8 mouse cellular contexts compared by ENCODE assay signal in genomic region chr2:14873701-14874181, GRCm38 (mm10).
DNase-seq lines count a peak whose midpoint lies in the region; ATAC-seq and TF ChIP-seq lines count a peak whose summit lies in the region.

No protein-coding gene starts in this region.

- peak in 1 of 2 experiments; percentile 16 for DNase-seq in layer of hippocampus, adult 2 months (ENCODE audit: low spot score in 2 of 2)
- no peak for DNase-seq in layer of hippocampus, adult 9-10 months (ENCODE audit: low spot score)
- DNase-seq in embryo, embryonic 9.5 days (ENCODE audit: extremely low spot score), result peak; percentile 34
- DNase-seq in lung, postnatal 14 days, result peak; percentile 7
- no peak for DNase-seq in urinary bladder, postnatal 25 days (ENCODE audit: low spot score)

- ATAC-seq in hindbrain, embryonic 13.5 days (ENCODE audit: low FRiP score), result peak; percentile 47; the same call in 1 of the 2 replicates
- no peak for ATAC-seq in stomach, embryonic 15.5 days (ENCODE audit: insufficient read depth, low FRiP score, low read depth)
- ATAC-seq in megakaryocyte-erythroid progenitor cell, adult 5-6 weeks (replicated peaks; ENCODE audit: low FRiP score, low TSS enrichment, poor library complexity, severe bottlenecking), result no peak

- H3K27ac ChIP-seq in layer of hippocampus, adult 2 months, result peak overlapping the region; percentile 65
- H3K27ac ChIP-seq in hindbrain, embryonic 13.5 days, result peak overlapping the region; percentile 76
- no peak overlapping the region for H3K27ac ChIP-seq in stomach, embryonic 15.5 days

- peaks cover 30% of the 10 kb centered on the region for H3K4me1 ChIP-seq in hindbrain, embryonic 13.5 days (replicated peaks)
- no peaks in the 10 kb centered on the region; the same call in 1 of the 2 replicates for H3K4me1 ChIP-seq in stomach, embryonic 15.5 days

- H3K9me3 ChIP-seq in hindbrain, embryonic 13.5 days, result no peaks in the 10 kb centered on the region
- H3K9me3 ChIP-seq in stomach, embryonic 15.5 days, result no peaks in the 10 kb centered on the region

- H3K4me3 ChIP-seq in layer of hippocampus, adult 2 months, result peak overlapping the region; percentile 48
- H3K4me3 ChIP-seq in hindbrain, embryonic 13.5 days, result peak overlapping the region; percentile 38
- H3K4me3 ChIP-seq in stomach, embryonic 15.5 days (replicated peaks), result peak overlapping the region; percentile 16

- 18% methylated on average over 15 of the region's 15 CpGs for WGBS in hindbrain, embryonic 13.5 days
- 15% methylated on average over 15 of the region's 15 CpGs for WGBS in stomach, embryonic 15.5 days

- H3K36me3 ChIP-seq in hindbrain, embryonic 13.5 days, result no peaks in the 10 kb centered on the region
- H3K36me3 ChIP-seq in stomach, embryonic 15.5 days, result no peaks in the 10 kb centered on the region

- H3K9ac ChIP-seq in hindbrain, embryonic 13.5 days, result peak overlapping the region; percentile 64
- no peak overlapping the region for H3K9ac ChIP-seq in stomach, embryonic 15.5 days

- TF ChIP-seq CTCF in layer of hippocampus, adult 2 months (conservative IDR thresholded peaks at IDR 0.05), result no peak

- no peaks in the 10 kb centered on the region for H3K27me3 ChIP-seq in hindbrain, embryonic 13.5 days
- H3K27me3 ChIP-seq in stomach, embryonic 15.5 days (replicated peaks), result no peaks in the 10 kb centered on the region

- peak overlapping the region; percentile 55 for H3K4me2 ChIP-seq in hindbrain, embryonic 13.5 days
- H3K4me2 ChIP-seq in stomach, embryonic 15.5 days, result peak overlapping the region; percentile 50

Comparison
In these comparisons a context has a peak if more than half of its experiments do, and no peak if none do; other contexts are left out.
1. DNase-seq: peak in embryo, embryonic 9.5 days (single experiment) and lung, postnatal 14 days (single experiment); none in layer of hippocampus, adult 9-10 months (single experiment) and urinary bladder, postnatal 25 days (single experiment).
2. Peak in every context shown above with its lines, with median percentiles within 50 percentile points of each other: H3K4me3 ChIP-seq.